ENCODE assay signal across 8 mouse cellular contexts in genomic region chr5:148325317-148325885, GRCm38 (mm10).
DNase-seq lines count a peak whose midpoint lies in the region; ATAC-seq and TF ChIP-seq lines count a peak whose summit lies in the region.

No protein-coding gene starts in this region.

- H3K27me3 ChIP-seq in hindbrain, postnatal 0 days (ENCODE audit: insufficient read depth, low read length), result no peaks in the 10 kb centered on the region
- no peaks in the 10 kb centered on the region for H3K27me3 ChIP-seq in lung, postnatal 0 days (replicated peaks; ENCODE audit: insufficient read depth, low read length)

- TF ChIP-seq POLR2A in cortical plate, adult 2 months (IDR thresholded peaks at IDR 0.05; ENCODE audit: extremely low read depth, insufficient read depth, low read length), result no peak

- H3K9me3 ChIP-seq in hindbrain, postnatal 0 days (ENCODE audit: low read length), result no peaks in the 10 kb centered on the region
- H3K9me3 ChIP-seq in lung, postnatal 0 days (ENCODE audit: low read length), result no peaks in the 10 kb centered on the region

- DNase-seq in adrenal gland, adult 2 months, result peak; percentile 48
- no peak for DNase-seq in adrenal gland, postnatal 4 days (ENCODE audit: low spot score in 2 of 2)
- peak; percentile 58 for DNase-seq in urinary bladder, postnatal 14 days (ENCODE audit: low spot score)
- no peak for DNase-seq in urinary bladder, postnatal 10 days (ENCODE audit: low spot score)
- DNase-seq in hindbrain, postnatal 0 days (ENCODE audit: low spot score), result peak; percentile 79
- DNase-seq in lung, postnatal 0 days (ENCODE audit: low spot score), result peak; percentile 66
- DNase-seq in right cerebral cortex, postnatal 14 days, result peak; percentile 46

- 50% methylated on average over 4 of the region's 4 CpGs for WGBS in hindbrain, postnatal 0 days
- 42% methylated on average over 4 of the region's 4 CpGs for WGBS in lung, postnatal 0 days

- no peaks in the 10 kb centered on the region for H3K36me3 ChIP-seq in hindbrain, postnatal 0 days (ENCODE audit: insufficient read depth, low read length)
- H3K36me3 ChIP-seq in lung, postnatal 0 days (ENCODE audit: insufficient read depth, low read length), result no peaks in the 10 kb centered on the region

- no peaks in the 10 kb centered on the region for H3K4me1 ChIP-seq in cortical plate, adult 2 months (ENCODE audit: control insufficient read depth, insufficient read depth, low read length)
- H3K4me1 ChIP-seq in hindbrain, postnatal 0 days (ENCODE audit: insufficient read depth, low read length), result no peaks in the 10 kb centered on the region
- no peaks in the 10 kb centered on the region for H3K4me1 ChIP-seq in lung, postnatal 0 days (ENCODE audit: insufficient read depth, low read depth, low read length)

- no peak for TF ChIP-seq EP300 in lung, postnatal 0 days (IDR thresholded peaks at IDR 0.05)

- ATAC-seq in hindbrain, postnatal 0 days, result 0 out of 2 replicates have a peak, but pooled peaks have one; percentile 43
- ATAC-seq in lung, postnatal 0 days, result no peak

- H3K9ac ChIP-seq in hindbrain, postnatal 0 days (replicated peaks; ENCODE audit: low read length), result no peak overlapping the region
- H3K9ac ChIP-seq in lung, postnatal 0 days (replicated peaks; ENCODE audit: low read depth), result no peak overlapping the region

- H3K4me2 ChIP-seq in hindbrain, postnatal 0 days (ENCODE audit: low read depth, low read length), result no peak overlapping the region
- H3K4me2 ChIP-seq in lung, postnatal 0 days (replicated peaks; ENCODE audit: low read depth, low read length), result no peak overlapping the region

- no peak overlapping the region for H3K4me3 ChIP-seq in cortical plate, adult 2 months (ENCODE audit: insufficient read depth, low read length)
- no peak overlapping the region for H3K4me3 ChIP-seq in hindbrain, postnatal 0 days (ENCODE audit: low read length)
- H3K4me3 ChIP-seq in lung, postnatal 0 days (ENCODE audit: low read depth, low read length), result no peak overlapping the region

- H3K27ac ChIP-seq in cortical plate, adult 2 months (ENCODE audit: insufficient read depth, low read length), result no peak overlapping the region
- H3K27ac ChIP-seq in hindbrain, postnatal 0 days, result no peak overlapping the region
- H3K27ac ChIP-seq in lung, postnatal 0 days (ENCODE audit: low read length), result no peak overlapping the region

- TF ChIP-seq CTCF in cortical plate, adult 2 months (IDR thresholded peaks at IDR 0.05; ENCODE audit: extremely low read depth, insufficient read depth, low read length), result peak; percentile 95
- peak; percentile 96 for TF ChIP-seq CTCF in hindbrain, postnatal 0 days (IDR thresholded peaks at IDR 0.05; ENCODE audit: low read depth)
- peak; percentile 95 for TF ChIP-seq CTCF in lung, postnatal 0 days (IDR thresholded peaks at IDR 0.05)

Comparison
In these comparisons a context has a peak if more than half of its experiments do, and no peak if none do; other contexts are left out.
1. DNase-seq: peak in adrenal gland, adult 2 months (single experiment), urinary bladder, postnatal 14 days (single experiment), hindbrain, postnatal 0 days (single experiment), lung, postnatal 0 days (single experiment) and right cerebral cortex, postnatal 14 days (single experiment); none in adrenal gland, postnatal 4 days (0 of 2) and urinary bladder, postnatal 10 days (single experiment).
2. Peak in every context shown above with its lines, with median percentiles within 50 percentile points of each other: CTCF ChIP-seq.